Mouse (Mus musculus) kidney, adult 2 months (tissue): ENCODE data around the gene Oxtr.

ENCODE experiments used
- CTCF ChIP-seq: fragments of 200-500 bp; conservative IDR thresholded peaks from 2 replicates; pipeline ENCODE4 v1.5.1; 2011; ENCODE audit warnings: low read depth, mild to moderate bottlenecking, control low read depth, low read length, moderate library complexity, mixed read lengths; ENCODE audit not compliant: insufficient read depth, insufficient read length
- POLR2A ChIP-seq: fragments of 200-500 bp; IDR thresholded peaks from one replicate; pipeline ENCODE4 v1.6.1; 2011; ENCODE audit warnings: low read depth, low read length, control low read depth

DNA sequence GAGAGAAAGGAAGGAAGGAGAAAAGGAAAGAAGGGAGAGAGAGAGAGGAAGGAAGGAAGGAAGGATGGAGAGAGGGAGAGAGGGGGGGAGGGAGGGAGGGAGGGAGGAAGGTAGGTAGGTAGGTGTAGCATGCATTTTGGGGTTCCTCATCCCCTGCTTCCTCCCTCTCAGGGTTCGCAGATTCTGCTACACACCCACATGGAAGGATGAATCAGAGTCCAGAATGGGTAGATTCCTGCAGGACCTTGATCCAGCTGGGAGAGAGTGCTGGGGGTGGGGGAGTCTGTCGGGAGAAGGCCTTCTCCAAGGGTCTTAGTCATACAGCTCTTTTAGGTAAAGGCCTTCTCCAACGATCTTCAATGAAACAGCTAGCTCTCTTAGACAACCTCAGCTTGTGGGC lies 27.8 kb upstream of the Oxtr start:
- TF ChIP-seq CTCF (no peak), POLR2A (no peak)
